ENCODE assay signal across 27 mouse cellular contexts in genomic region chr8:84321841-84322240, GRCm38 (mm10). TPM values are rescaled to one million over a fixed set of nuclear protein-coding genes. Genes with fewer than 3 reads are reported as not detected.
DNase-seq lines count a peak whose midpoint lies in the region; ATAC-seq lines count a peak whose summit lies in the region.
"Had no signal": no experiment of that assay in that cellular context is flagged by ENCODE, and none has a peak within 500 bp of the region (broad histone marks: within the 10 kb centered on the region; RNA-seq: fewer than 3 reads in every experiment).

No protein-coding gene starts in this region.

- H3K4me2 ChIP-seq in embryonic facial prominence, embryonic 12.5 days (replicated peaks), result no peak overlapping the region
- no peak overlapping the region for H3K4me2 ChIP-seq in lung, embryonic 16.5 days (ENCODE audit: low read depth, low read length)
- no peak overlapping the region for H3K4me2 ChIP-seq in stomach, embryonic 15.5 days
- H3K4me2 ChIP-seq: forebrain, embryonic 15.5 days; heart, embryonic 13.5 days; hindbrain, embryonic 15.5 days; limb, embryonic 13.5 days; liver, embryonic 11.5 days; midbrain, embryonic 11.5 days had no signal

- H3K27me3 ChIP-seq in embryonic facial prominence, embryonic 12.5 days, result no peaks in the 10 kb centered on the region
- no peaks in the 10 kb centered on the region for H3K27me3 ChIP-seq in embryonic facial prominence, embryonic 10.5 days (replicated peaks; ENCODE audit: low read depth, poor library complexity, severe bottlenecking)
- no peaks in the 10 kb centered on the region for H3K27me3 ChIP-seq in lung, embryonic 16.5 days (ENCODE audit: control insufficient read depth, insufficient read depth, low read depth, low read length)
- no peaks in the 10 kb centered on the region for H3K27me3 ChIP-seq in stomach, embryonic 15.5 days (replicated peaks)
- H3K27me3 ChIP-seq: forebrain, embryonic 15.5 days; heart, embryonic 13.5 days; hindbrain, embryonic 15.5 days; limb, embryonic 13.5 days had no signal

- H3K4me1 ChIP-seq in embryonic facial prominence, embryonic 12.5 days, result no peaks in the 10 kb centered on the region
- H3K4me1 ChIP-seq in embryonic facial prominence, embryonic 10.5 days, result 0 out of 2 replicates have a peak, but pooled peaks cover 5% of the 10 kb centered on the region
- no peaks in the 10 kb centered on the region for H3K4me1 ChIP-seq in lung, embryonic 16.5 days (replicated peaks; ENCODE audit: control insufficient read depth, insufficient read depth, low read length)
- H3K4me1 ChIP-seq in stomach, embryonic 15.5 days, result no peaks in the 10 kb centered on the region
- H3K4me1 ChIP-seq: forebrain, embryonic 15.5 days; heart, embryonic 13.5 days; hindbrain, embryonic 15.5 days had no signal

- H3K27ac ChIP-seq in embryonic facial prominence, embryonic 12.5 days, result no peak overlapping the region
- H3K27ac ChIP-seq in embryonic facial prominence, embryonic 10.5 days (replicated peaks), result no peak overlapping the region
- no peak overlapping the region for H3K27ac ChIP-seq in lung, embryonic 16.5 days (ENCODE audit: low read length)
- no peak overlapping the region for H3K27ac ChIP-seq in stomach, embryonic 15.5 days
- H3K27ac ChIP-seq: forebrain, embryonic 15.5 days; heart, adult 2 months; heart, embryonic 13.5 days; hindbrain, embryonic 15.5 days; left cerebral cortex, adult 2 months; limb, embryonic 13.5 days had no signal

- H3K4me3 ChIP-seq in embryonic facial prominence, embryonic 12.5 days, result no peak overlapping the region
- no peak overlapping the region for H3K4me3 ChIP-seq in embryonic facial prominence, embryonic 10.5 days
- H3K4me3 ChIP-seq in lung, embryonic 16.5 days (ENCODE audit: low read length), result no peak overlapping the region
- H3K4me3 ChIP-seq in stomach, embryonic 15.5 days (replicated peaks), result no peak overlapping the region
- H3K4me3 ChIP-seq: forebrain, embryonic 15.5 days; heart, adult 2 months; heart, embryonic 13.5 days; hindbrain, embryonic 15.5 days; left cerebral cortex, adult 2 months; limb, embryonic 13.5 days had no signal

- H3K9me3 ChIP-seq in embryonic facial prominence, embryonic 12.5 days, result no peaks in the 10 kb centered on the region
- no peaks in the 10 kb centered on the region for H3K9me3 ChIP-seq in embryonic facial prominence, embryonic 10.5 days
- no peaks in the 10 kb centered on the region for H3K9me3 ChIP-seq in lung, embryonic 16.5 days (ENCODE audit: control insufficient read depth, low read length)
- no peaks in the 10 kb centered on the region for H3K9me3 ChIP-seq in stomach, embryonic 15.5 days
- H3K9me3 ChIP-seq: forebrain, embryonic 15.5 days; heart, embryonic 13.5 days; hindbrain, embryonic 15.5 days; limb, embryonic 13.5 days had no signal

- H3K9ac ChIP-seq in embryonic facial prominence, embryonic 12.5 days, result no peak overlapping the region
- no peak overlapping the region for H3K9ac ChIP-seq in lung, embryonic 16.5 days (ENCODE audit: low read length)
- no peak overlapping the region for H3K9ac ChIP-seq in stomach, embryonic 15.5 days
- H3K9ac ChIP-seq: forebrain, embryonic 15.5 days; heart, embryonic 13.5 days; hindbrain, embryonic 15.5 days; limb, embryonic 13.5 days had no signal

- H3K36me3 ChIP-seq in embryonic facial prominence, embryonic 12.5 days, result no peaks in the 10 kb centered on the region
- H3K36me3 ChIP-seq in embryonic facial prominence, embryonic 10.5 days (replicated peaks), result no peaks in the 10 kb centered on the region
- H3K36me3 ChIP-seq in lung, embryonic 16.5 days (ENCODE audit: control insufficient read depth, insufficient read depth, low read length), result no peaks in the 10 kb centered on the region
- no peaks in the 10 kb centered on the region for H3K36me3 ChIP-seq in stomach, embryonic 15.5 days
- H3K36me3 ChIP-seq: forebrain, embryonic 15.5 days; heart, embryonic 13.5 days; hindbrain, embryonic 15.5 days; limb, embryonic 13.5 days had no signal

- 69% methylated on average over 3 of the region's 3 CpGs for WGBS in embryonic facial prominence, embryonic 12.5 days
- WGBS in embryonic facial prominence, embryonic 10.5 days, result 67% methylated on average over 3 of the region's 3 CpGs
- 36% methylated on average over 3 of the region's 3 CpGs for WGBS in lung, embryonic 16.5 days
- WGBS in stomach, embryonic 15.5 days, result 66% methylated on average over 3 of the region's 3 CpGs

- DNase-seq in embryonic facial prominence, embryonic 10.5 days (ENCODE audit: low spot score), result no peak
- DNase-seq in lung, postnatal 25 days (ENCODE audit: low spot score), result no peak
- no peak for DNase-seq in urinary bladder, postnatal 4 days (ENCODE audit: low spot score in 2 of 2)
- DNase-seq in adipocyte (ENCODE audit: low spot score), result no peak
- DNase-seq: adrenal gland, postnatal 25 days; cerebellum, adult 2 months; cerebellum, postnatal 14 days; gastrocnemius, postnatal 36 days; heart, postnatal 10 days; kidney, adult 9 months; kidney, postnatal 25 days; lung, postnatal 14 days; spleen, adult 18-20 months had no signal

- 0 out of 2 replicates have a peak, but pooled peaks have one; percentile 35 for ATAC-seq in embryonic facial prominence, embryonic 12.5 days (ENCODE audit: insufficient number of reproducible peaks, insufficient read depth, low FRiP score, low TSS enrichment)
- ATAC-seq in lung, embryonic 16.5 days (ENCODE audit: low read depth), result peak; percentile 59; the same call in 1 of the 2 replicates
- peak; percentile 87 for ATAC-seq in stomach, embryonic 15.5 days (ENCODE audit: insufficient read depth, low FRiP score, low read depth)
- ATAC-seq: forebrain, embryonic 15.5 days; inflammation-experienced regulatory T-cells, adult 6 months; midbrain, embryonic 16.5 days; Patski had no signal

RNA-seq across cellular contexts. Expression of gene Ccdc130, which starts 51.7 kb away (rescaled TPM):
- 18.1 and 24.5 TPM in 2 replicates for polyA plus RNA-seq in embryonic facial prominence, embryonic 12.5 days (2016; fragmentation: Nextera tagmentation; extraction: Ambion mirVana)
- polyA plus RNA-seq in embryonic facial prominence, embryonic 10.5 days (2016; fragmentation: Nextera tagmentation; extraction: Ambion mirVana), result 21.9 and 24.6 TPM in 2 replicates
- 18.4 and 19.4 TPM in 2 replicates for polyA plus RNA-seq in lung, embryonic 16.5 days (2015; fragmentation: Nextera tagmentation; extraction: Ambion mirVana)
- polyA plus RNA-seq in stomach, embryonic 15.5 days (2015; fragmentation: Nextera tagmentation; extraction: Ambion mirVana), result 14.4 and 17.8 TPM in 2 replicates

Comparison
In these comparisons a context has a peak if more than half of its experiments do, and no peak if none do; other contexts are left out.
1. ATAC-seq: peak in every context shown above with its lines; median percentile 87 in stomach, embryonic 15.5 days; 59 in lung, embryonic 16.5 days; 35 in embryonic facial prominence, embryonic 12.5 days.